Mouse (Mus musculus) mouse trophoblast stem cell (cell line): ENCODE measurements at regions not wholly inside any gene's neighbourhood (a gene's known extent, or its start where the extent isn't known, plus 50 kb on each side); places are given as distances from the start of the nearest gene placed in this dataset.

Experiments
- in situ Hi-C, 2 experiments: fragments of 300-500 bp; cut with MseI, MboI; formaldehyde crosslinking; loops; 2 replicates in 1 of 2; 3 replicates in 1 of 2; pipeline ENCODE4 v1.15.1; 2025

- in situ Hi-C loops: loop anchor here in 1 of 2 experiments (25.0 kb wide), 1 partner anchor 92 kb away; no protein-coding TSS in a partner anchor
These were observed 76.8 kb upstream of the Smg1 start for GRCm38 (mm10) chr7:118320307-118320706.

DNA sequence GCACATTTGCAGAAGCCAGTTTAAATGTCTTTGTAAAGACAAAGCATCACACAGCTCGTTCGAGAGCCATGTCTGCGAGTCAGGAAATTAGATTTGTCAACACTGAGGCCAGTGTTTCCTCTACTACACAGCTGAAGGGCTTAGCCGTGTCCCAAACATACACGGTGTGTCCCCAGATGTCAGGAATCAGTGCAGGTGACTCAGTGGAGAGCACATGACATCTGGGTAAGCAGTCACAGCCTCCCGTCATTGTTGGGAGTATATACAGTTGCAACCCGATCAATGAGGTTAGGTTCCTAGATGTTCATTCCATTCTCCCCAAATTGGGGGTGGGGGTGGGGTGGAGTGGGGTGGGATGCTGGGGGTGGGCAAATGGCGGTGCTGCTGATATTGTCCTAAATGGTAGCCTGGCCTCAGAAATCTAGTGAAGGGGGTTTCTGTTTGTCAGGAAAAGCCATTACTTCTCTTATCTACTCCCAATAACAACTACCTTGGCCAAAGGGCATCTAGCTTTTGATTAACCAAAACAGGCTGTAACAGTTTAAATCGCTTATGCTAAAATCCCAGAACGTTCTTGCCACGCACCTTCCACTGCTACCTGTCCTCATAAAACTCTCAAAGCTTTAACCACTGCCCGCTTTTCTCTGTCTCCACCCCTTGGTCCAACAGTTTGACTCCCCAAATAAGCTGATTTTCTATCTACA is 75.1 kb upstream of the Smg1 start:
- in situ Hi-C loops: loop anchor here in 1 of 2 experiments (25.0 kb wide), 1 partner anchor 94 kb away; no protein-coding TSS in a partner anchor

- in situ Hi-C loops: loop anchor here (5.0 to 25.0 kb wide), 2 partner anchors 97 kb away; no protein-coding TSS in a partner anchor
These were observed 71.4 kb upstream of the Smg1 start for GRCm38 (mm10) chr7:118314886-118315285.

DNA sequence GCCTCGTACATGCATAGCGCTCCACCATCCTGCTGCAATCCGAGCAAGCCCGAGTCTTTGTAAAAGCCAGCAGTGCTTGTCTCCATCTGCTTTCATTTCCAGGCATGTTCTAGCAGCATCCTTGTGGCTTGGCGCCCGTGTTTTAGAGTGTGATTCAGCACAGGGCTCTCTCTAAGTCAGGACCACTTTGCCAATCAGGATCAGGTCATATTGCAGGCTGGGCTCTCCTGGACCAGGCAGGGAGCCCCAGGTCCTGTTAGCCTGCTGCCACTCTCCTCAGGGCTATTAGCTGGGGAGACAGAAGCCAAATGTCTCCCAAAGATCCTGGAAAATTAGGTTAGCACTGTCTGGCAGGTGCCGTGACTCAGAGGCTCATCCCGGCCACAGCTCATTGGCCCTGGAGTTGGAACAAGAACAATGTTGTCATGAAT is 70.8 kb upstream of the Smg1 start:
- in situ Hi-C loops: loop anchor here (5.0 to 25.0 kb wide), 2 partner anchors 98 kb away; no protein-coding TSS in a partner anchor

GRCm38 (mm10) chr7:118313818-118314217 is 70.3 kb upstream of the Smg1 start:
- in situ Hi-C loops: loop anchor here (5.0 to 25.0 kb wide), 2 partner anchors 98 kb away; no protein-coding TSS in a partner anchor

GRCm38 (mm10) chr7:118309733-118310132 is 66.3 kb upstream of the Smg1 start:
- in situ Hi-C loops: loop anchor here (5.0 to 25.0 kb wide), 3 partner anchors 103 to 215 kb away; no protein-coding TSS in a partner anchor

DNA sequence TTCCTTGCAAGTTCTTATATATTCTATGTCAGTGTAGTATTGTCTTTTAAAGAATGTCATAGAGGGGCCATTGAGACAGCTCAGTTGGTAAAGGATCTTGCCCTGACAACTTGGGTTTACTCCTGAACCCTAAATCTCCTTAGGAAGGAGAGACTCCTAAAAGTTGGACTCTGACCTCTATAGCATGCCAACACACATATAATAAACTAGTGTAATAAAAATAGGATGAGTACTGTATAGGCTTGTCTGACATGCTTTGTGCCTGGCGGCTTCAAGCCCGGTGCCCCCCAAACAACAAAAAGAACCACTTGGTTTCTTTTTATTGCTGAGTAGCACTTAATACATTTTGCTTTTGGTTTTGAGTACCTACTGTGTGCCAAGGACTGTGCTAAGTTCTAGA is 65.4 kb upstream of the Smg1 start:
- in situ Hi-C loops: loop anchor here in 1 of 2 experiments (10.0 to 25.0 kb wide), 2 partner anchors 103 to 216 kb away; no protein-coding TSS in a partner anchor

DNA sequence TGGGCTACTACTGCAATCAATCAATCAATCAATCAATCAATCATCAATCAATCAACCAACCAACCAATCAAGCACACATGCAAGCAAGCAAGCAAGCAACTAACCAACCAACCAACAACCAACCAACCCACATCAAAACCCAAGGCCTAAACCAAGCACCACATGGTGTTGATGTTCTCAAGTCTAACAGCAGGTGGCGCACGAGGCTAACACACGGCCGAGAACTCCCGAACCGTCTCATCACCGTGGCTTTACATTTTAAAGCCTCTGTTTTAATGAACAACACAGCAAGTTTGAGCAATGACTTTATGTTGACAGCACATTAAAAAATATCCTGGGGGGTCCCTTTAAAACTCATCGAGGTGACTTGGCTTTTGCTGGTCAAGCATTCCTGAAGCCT is 61.3 kb upstream of the Smg1 start:
- in situ Hi-C loops: loop anchor here in 1 of 2 experiments (10.0 to 25.0 kb wide), 2 partner anchors 107 to 220 kb away; no protein-coding TSS in a partner anchor

DNA sequence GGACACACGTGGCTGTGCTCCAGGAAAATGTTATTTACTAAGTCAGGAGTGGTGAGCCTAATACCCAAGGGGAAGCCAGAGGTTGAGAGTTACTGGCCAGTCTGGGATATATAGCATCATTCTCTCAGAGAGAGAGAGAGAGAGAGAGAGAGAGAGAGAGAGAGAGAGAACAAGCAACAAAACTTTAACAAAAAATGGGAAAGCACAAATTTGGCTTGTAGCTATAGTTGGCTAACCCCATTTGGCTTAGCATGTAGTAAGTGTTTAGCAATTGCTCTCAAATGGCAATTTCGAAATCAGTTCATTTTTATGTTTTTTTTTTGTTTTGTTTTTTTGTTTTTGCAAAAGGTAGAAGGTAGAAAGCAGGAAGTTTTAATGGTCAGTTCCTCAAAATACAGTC is 60.9 kb upstream of the Smg1 start:
- in situ Hi-C loops: loop anchor here in 1 of 2 experiments (10.0 to 25.0 kb wide), 2 partner anchors 108 to 220 kb away; no protein-coding TSS in a partner anchor

DNA sequence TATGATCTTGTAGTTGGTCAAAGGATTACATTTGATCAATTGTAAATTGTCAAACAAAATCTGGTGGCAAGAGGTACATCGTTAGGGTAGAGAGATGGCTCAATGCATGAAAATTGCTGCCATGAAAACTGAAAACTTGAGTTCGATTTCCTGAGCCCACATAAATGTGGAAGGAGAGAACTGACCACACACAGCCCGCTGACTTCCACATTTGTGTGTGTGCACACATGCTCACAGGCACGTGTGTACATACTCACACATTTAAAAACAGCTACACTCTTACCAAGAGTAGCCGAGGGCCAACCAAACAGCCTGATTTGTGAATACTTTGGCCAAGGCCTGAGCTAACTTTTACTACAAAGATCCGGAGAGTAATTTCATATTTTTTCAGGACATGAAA is 60.5 kb upstream of the Smg1 start:
- in situ Hi-C loops: loop anchor here in 1 of 2 experiments (10.0 to 25.0 kb wide), 2 partner anchors 108 to 221 kb away; no protein-coding TSS in a partner anchor

DNA sequence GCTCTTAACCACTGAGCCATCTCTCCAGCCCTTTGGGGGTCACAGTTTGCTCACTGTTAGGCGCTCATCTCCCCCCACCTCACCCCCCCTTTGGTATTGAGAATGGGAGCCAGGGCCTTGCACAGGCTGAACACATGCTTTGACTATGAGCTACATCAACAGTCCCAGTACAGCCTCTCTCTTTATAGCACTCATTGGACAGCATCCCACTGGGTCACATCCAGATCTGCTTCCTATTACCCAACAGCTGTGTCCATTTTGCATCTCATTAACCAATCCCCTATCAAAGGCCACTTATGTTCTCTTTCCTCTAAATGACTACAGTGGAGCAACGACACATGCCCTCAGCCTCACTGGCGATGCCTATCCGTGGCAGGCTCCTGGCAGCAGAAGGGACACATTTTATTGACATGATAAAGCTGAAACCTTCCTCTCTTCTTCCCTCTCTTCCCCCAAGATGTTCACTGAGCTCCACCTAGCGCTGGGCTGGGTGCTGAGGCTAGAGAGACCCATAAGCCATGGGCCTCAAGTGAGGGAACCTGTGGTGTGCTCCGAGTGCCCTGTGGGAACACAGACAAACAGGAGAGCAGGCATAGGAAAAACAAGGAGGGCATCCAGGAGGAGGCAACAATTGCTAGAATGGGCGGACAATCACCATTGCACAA is 57.3 kb upstream of the Smg1 start:
- in situ Hi-C loops: loop anchor here in 1 of 2 experiments (10.0 to 25.0 kb wide), 2 partner anchors 111 to 224 kb away; no protein-coding TSS in a partner anchor

DNA sequence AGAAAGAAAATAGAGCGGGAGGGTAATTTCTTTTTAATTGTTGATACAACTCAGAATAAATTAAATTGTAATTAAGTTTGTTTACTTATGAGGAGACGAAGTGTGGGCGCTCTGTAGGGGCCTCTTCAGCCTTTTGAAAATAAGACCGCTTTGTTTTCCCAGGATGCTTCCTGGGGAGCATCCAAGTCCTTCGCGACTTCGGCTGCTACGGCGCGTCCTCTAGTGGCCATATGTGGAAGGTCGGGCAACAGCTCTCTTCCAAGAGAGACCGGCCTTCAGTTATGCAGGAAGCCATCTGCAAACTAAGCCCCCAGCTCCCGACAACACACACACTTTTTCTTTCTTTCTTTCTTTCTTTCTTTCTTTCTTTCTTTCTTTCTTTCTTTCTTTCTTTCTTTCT is 54.1 kb upstream of the Smg1 start:
- in situ Hi-C loops: no loop called here

DNA sequence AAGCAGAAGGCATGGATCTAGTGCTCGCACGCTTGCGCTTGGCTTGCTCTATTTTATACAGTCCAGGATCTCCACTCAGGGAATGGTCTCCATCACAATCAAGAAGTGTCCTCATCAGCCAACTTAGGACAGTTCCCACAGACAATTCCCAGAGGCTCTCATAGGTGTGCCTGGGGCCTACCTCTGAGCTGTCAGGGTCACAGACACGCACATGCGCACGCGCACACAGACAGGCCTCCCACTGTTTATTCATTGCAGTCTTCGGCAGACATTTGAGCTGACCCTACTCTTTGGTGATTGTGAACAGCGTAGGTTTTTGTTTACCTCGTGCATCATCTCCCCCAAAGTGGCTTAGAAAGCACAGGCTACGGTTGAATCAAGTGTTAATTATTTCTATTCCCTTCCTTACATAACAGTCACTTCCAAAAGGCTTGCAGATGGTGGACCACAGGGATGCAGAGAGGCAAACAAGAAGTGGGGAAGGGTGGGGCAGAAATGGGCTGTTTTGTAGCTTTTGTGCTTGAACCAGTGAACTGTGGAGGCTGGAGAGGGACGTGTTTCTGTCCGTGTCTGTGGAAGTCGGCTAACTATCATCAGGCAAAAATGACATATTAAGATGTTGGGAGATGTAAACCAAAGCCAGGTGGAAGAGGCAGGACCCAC is 53.5 kb upstream of the Smg1 start:
- in situ Hi-C loops: no loop called here

DNA sequence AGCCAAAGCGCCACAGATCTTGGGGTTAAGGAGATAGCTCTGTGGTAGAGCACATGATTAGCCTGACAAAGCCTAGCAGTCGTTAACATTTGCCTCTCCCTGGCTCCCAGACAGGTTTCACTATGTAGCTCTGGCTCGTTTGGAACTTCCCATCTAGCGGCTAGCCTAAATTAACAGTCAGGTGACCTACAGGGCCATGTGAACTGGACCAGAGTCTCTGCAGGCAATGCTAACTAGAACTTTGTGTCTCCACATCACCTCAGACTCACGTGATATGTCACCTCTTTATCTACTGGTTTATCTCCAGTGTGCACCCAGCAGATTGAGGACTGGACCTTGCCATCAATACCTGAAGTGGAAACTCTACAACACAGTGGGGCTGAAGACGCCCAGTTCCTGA is 52.4 kb upstream of the Smg1 start:
- in situ Hi-C loops: no loop called here

- in situ Hi-C loops: no loop called here
These were observed 51.8 kb upstream of the Smg1 start for GRCm38 (mm10) chr7:118295275-118295674.

DNA sequence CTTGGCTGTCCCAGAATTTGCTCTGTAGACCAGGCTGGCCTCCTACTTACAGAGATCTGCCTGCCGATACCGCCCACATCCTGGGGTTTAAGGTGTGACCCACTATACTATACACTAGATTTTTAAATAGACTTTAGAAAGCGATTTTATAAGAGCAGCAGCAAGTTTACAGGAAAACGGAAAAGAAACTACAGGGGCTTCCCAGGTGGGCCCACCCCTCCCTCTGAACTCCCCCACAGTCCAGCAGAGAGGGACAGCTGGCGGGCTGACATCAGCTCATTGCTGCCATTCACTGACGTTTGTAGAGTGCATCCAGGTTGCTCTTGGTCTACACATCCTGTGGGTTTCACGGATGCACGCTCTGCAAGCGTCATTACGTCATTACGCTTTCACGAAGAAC is 51.2 kb upstream of the Smg1 start:
- in situ Hi-C loops: no loop called here
